Mouse (Mus musculus): ENCODE data around the gene Zic4.

Zic4 gene

GRCm38 (mm10) chr9:91404229-91404628 is 42.0 kb downstream of the Zic4 start:
- no peak for DNase-seq (ENCODE audit: low spot score)

- no peak for DNase-seq (ENCODE audit: low spot score)
Observed at GRCm38 (mm10) chr9:91404905-91405752, 42.9 kb downstream of the Zic4 start.

DNA sequence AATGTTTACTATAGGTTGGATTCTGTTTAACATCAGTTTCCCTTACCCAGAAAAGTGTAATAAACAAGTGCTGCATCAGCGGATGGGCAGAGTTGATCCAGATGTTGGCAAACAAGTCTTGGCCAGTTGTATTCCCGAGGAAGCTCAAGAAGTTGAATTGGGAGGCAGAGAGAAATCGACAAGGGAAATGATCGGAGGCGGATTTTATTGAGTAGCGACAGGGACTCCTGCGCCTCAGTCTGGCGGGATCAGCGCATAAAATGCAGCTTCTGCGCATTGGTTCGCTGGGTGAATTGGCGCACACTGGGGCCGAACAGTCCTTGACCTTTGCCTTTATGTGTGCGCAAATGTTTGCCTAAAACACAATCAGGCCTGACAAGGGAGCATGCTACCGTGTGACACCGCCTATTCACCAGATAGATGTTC is 43.6 kb downstream of the Zic4 start:
- no peak for DNase-seq (ENCODE audit: low spot score)

DNA sequence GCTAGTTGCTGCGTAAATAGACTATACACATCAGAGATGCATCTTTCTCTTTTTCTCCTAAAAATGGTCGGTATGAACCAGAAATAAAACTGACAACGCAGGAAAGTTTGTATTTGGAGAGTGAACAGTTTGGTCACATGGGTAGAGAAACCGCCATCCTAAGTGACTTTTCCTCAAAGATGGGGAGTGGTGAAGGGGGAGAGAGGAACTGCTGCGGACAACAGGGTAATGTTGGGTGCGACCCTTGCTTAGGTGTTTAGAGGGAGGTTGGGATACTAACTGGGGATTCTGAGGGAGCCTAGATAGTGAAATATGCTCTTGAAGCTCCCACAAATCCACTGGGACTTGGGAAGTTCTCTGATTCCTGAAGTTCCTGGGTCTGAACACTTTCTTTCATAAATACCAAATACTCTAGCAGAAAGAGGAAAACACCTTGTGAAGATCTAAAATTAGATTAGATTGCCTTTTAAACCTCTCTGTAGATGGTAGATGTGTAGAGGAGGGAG is 44.1 kb downstream of the Zic4 start:
- DNase-seq (ENCODE audit: low spot score), result no peak

- no peak for DNase-seq (ENCODE audit: low spot score)
Observed at GRCm38 (mm10) chr9:91409771-91410170, 47.6 kb downstream of the Zic4 start.

- DNase-seq (ENCODE audit: low spot score), result no peak
Observed at GRCm38 (mm10) chr9:91414007-91414661, 51.9 kb downstream of the Zic4 start.

DNA sequence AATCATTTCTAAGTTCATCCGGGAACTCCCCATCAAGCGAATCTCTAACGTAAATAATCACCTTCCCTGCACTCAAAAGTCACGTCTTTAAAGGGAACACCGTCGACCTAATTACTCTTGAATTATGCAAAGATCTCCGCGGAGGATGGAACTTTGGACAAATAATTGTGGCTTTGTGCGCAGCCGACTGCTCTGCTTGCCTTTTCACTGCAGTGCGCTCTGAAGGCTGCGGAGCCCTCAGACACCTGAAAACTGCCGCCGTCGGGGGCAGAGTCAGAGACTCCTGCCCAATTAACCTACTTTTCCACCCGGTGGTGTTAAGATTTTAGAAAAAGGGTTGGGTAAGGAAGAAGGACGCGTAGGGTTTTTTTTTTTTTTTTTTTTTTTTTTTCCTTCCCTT is 58.2 kb downstream of the Zic4 start:
- DNase-seq (ENCODE audit: low spot score), result no peak
